Mouse (Mus musculus) neutrophil, adult 5-6 weeks (primary cell): Measurements from ENCODE around the gene Ppp2r5a. TPM values are rescaled to one million over a fixed set of nuclear protein-coding genes. Genes with fewer than 3 reads are reported as not detected.

Source experiments
- ATAC-seq: fragments of 151-379, 151-347 bp; 2 replicates; pipeline ENCODE4 v1.8.0; 2017; ENCODE audit warnings: mild to moderate bottlenecking, moderate TSS enrichment; ENCODE audit not compliant: insufficient number of reproducible peaks, poor library complexity, low FRiP score, severe bottlenecking; ENCODE audit errors: extremely low read depth
- total RNA-seq: library from RNA; stranded (forward); fragments of 200-1000 nt; gene quantifications from 2 replicates; pipeline ENCODE4 v1.2.3, GENCODE M21; 2017

The Ppp2r5a gene
- total RNA-seq, 1 experiment from 2014 or later = 410 TPM

GRCm38 (mm10) chr1:191307766-191308455 is 95.2 kb downstream of the Ppp2r5a start:
- no peak for ATAC-seq

GRCm38 (mm10) chr1:191306316-191306715 is 96.8 kb downstream of the Ppp2r5a start:
- no peak for ATAC-seq

GRCm38 (mm10) chr1:191305610-191306009 is 97.5 kb downstream of the Ppp2r5a start:
- peak; percentile 51; the same call in 1 of the 2 replicates for ATAC-seq

GRCm38 (mm10) chr1:191304216-191304615 is 98.9 kb downstream of the Ppp2r5a start:
- no peak for ATAC-seq

- no peak for ATAC-seq
Measured at GRCm38 (mm10) chr1:191303736-191304135, 99.3 kb downstream of the Ppp2r5a start.

Other genes with a start within 250 kb of the Ppp2r5a start
- gene Fam71a, start 238.5 kb downstream of the Ppp2r5a start, total RNA-seq = 10.4 and 13.8 TPM in 2 replicates
- 120 and 181 TPM in 2 replicates for gene Atf3, start 185.2 kb downstream of the Ppp2r5a start, total RNA-seq
- not detected in 2 replicates for gene Nenf, start 85.1 kb downstream of the Ppp2r5a start, total RNA-seq
- 19.2 and 19.5 TPM in 2 replicates for gene Tmem206, start 77.4 kb downstream of the Ppp2r5a start, total RNA-seq
- 0.58 and 1.4 TPM in 2 replicates for gene Dtl, start 172.3 kb upstream of the Ppp2r5a start, total RNA-seq
- 42.8 and 43.1 TPM in 2 replicates for gene Ints7, start 172.4 kb upstream of the Ppp2r5a start, total RNA-seq